Mouse (Mus musculus): ENCODE measurements around the gene Ttll2. TPM values are rescaled to one million over a fixed set of nuclear protein-coding genes. Genes with fewer than 3 reads are reported as not detected.
"Not testable (repeated sequence)": the region's sequence is repeated elsewhere in the genome, so short reads cannot be mapped to it uniquely, and the experiment has no call there.

Gene Ttll2
- polyA plus RNA-seq (2012; rRNA removed) = not detected in 2 replicates

GRCm38 (mm10) chr17:7352596-7352995 is at the start of gene Ttll2:
Gene Ttll2 (minus strand): TSS chr17:7352696.
- H3K27me3 ChIP-seq (ENCODE audit: control insufficient read depth, insufficient read depth, low read length); H3K4me1 ChIP-seq (ENCODE audit: control insufficient read depth, insufficient read depth, low read length); DNase-seq; H3K4me3 ChIP-seq (replicated peaks; ENCODE audit: insufficient read depth, low read depth, low read length); H3K27ac ChIP-seq (ENCODE audit: insufficient read depth, low read length): not testable (repeated sequence)
- 81% methylated on average over 1 of the region's 1 CpGs for WGBS

DNA sequence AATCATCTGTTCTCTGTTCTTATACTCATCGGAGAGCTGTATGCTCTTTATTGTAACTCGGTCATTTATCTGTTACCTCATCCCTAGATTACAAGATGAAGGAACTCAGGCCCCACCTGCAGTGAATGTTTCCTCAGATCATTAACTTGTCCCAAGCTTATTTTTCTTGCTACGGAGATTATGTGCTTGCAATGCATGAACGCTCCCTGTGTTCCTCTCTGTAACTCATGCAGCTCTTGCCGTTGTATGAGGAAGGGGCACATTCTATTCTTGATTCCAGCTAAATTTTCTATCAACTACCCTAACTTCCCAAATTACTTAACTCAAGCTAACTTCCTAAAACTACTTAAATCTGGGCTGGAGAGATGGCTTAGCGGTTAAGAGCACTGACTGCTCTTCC is 47.3 kb upstream of the Ttll2 start:
- H3K4me1 ChIP-seq (ENCODE audit: control insufficient read depth, insufficient read depth, low read length); H3K27me3 ChIP-seq (ENCODE audit: control insufficient read depth, insufficient read depth, low read length); H3K27ac ChIP-seq (ENCODE audit: insufficient read depth, low read length); DNase-seq; H3K4me3 ChIP-seq (replicated peaks; ENCODE audit: insufficient read depth, low read depth, low read length): not testable (repeated sequence)
- 61% methylated on average over 6 of the region's 6 CpGs for WGBS

GRCm38 (mm10) chr17:7398198-7398847 is 45.8 kb upstream of the Ttll2 start:
- WGBS = 90% methylated on average over 6 of the region's 6 CpGs
- not testable (repeated sequence) for H3K4me3 ChIP-seq (replicated peaks; ENCODE audit: insufficient read depth, low read depth, low read length); H3K27ac ChIP-seq (ENCODE audit: insufficient read depth, low read length); H3K4me1 ChIP-seq (ENCODE audit: control insufficient read depth, insufficient read depth, low read length); DNase-seq; H3K27me3 ChIP-seq (ENCODE audit: control insufficient read depth, insufficient read depth, low read length)

GRCm38 (mm10) chr17:7397079-7397478 is 44.6 kb upstream of the Ttll2 start:
- H3K4me1 ChIP-seq (ENCODE audit: control insufficient read depth, insufficient read depth, low read length); H3K27me3 ChIP-seq (ENCODE audit: control insufficient read depth, insufficient read depth, low read length); H3K27ac ChIP-seq (ENCODE audit: insufficient read depth, low read length); DNase-seq; H3K4me3 ChIP-seq (replicated peaks; ENCODE audit: insufficient read depth, low read depth, low read length): not testable (repeated sequence)
- 86% methylated on average over 13 of the region's 13 CpGs for WGBS

- not testable (repeated sequence) for H3K27me3 ChIP-seq (ENCODE audit: control insufficient read depth, insufficient read depth, low read length); H3K4me3 ChIP-seq (replicated peaks; ENCODE audit: insufficient read depth, low read depth, low read length); H3K27ac ChIP-seq (ENCODE audit: insufficient read depth, low read length); DNase-seq; H3K4me1 ChIP-seq (ENCODE audit: control insufficient read depth, insufficient read depth, low read length)
- no CpG with 5 or more reads among the region's 2 CpGs for WGBS
Observed at GRCm38 (mm10) chr17:7396288-7396687, 43.8 kb upstream of the Ttll2 start.

DNA sequence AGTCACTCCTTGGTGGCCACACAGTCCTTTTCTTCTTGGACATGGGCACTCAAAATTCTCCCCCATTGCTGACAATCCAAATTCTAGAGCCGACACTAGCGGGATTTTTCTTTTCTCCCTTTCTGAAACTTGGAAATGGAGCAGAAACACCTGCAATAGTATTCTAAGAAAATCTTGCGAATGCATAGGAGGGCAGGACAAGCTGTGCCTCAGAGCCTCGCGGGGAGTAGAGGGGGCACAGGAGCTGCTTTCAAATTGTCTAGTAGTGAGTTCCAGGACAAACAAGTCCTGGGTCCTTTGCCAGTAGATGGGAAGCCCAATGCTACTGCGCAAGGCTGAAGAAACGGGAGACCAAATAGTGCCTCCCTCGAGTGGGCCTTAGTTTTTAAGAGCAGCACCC is 43.2 kb upstream of the Ttll2 start:
- H3K4me1 ChIP-seq (ENCODE audit: control insufficient read depth, insufficient read depth, low read length); H3K27me3 ChIP-seq (ENCODE audit: control insufficient read depth, insufficient read depth, low read length); H3K27ac ChIP-seq (ENCODE audit: insufficient read depth, low read length); H3K4me3 ChIP-seq (replicated peaks; ENCODE audit: insufficient read depth, low read depth, low read length); DNase-seq: not testable (repeated sequence)
- WGBS = 92% methylated on average over 8 of the region's 8 CpGs

DNA sequence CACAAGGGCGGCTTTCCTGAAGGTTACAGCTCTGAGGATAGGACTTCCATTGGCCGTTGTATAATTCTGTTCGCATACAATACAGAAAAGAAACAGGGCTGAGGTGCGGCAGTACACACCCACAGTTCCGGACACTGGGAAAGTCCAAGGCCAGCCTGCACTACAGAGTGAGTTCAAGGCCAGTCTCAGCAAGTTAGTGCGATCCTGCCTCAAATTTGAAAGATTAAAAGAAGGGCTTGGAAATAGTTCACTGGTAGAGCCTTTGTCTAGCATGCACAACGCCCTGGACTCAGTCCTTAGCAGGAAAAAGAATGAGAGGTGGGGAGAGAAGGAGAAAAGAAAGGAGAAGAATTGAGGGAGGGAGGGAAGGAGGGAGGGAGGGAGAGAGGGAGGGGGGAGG is 42.6 kb upstream of the Ttll2 start:
- H3K27ac ChIP-seq (ENCODE audit: insufficient read depth, low read length) = not testable (repeated sequence)
- 92% methylated on average over 7 of the region's 7 CpGs for WGBS

GRCm38 (mm10) chr17:7389898-7390297 is 37.4 kb upstream of the Ttll2 start:
- not testable (repeated sequence) for H3K4me3 ChIP-seq (replicated peaks; ENCODE audit: insufficient read depth, low read depth, low read length); H3K4me1 ChIP-seq (ENCODE audit: control insufficient read depth, insufficient read depth, low read length); H3K27me3 ChIP-seq (ENCODE audit: control insufficient read depth, insufficient read depth, low read length); H3K27ac ChIP-seq (ENCODE audit: insufficient read depth, low read length); DNase-seq
- WGBS = 50% methylated on average over 7 of the region's 7 CpGs

More for the DNA sequence above, 42.6 kb upstream of the Ttll2 start:
- H3K4me1 ChIP-seq (ENCODE audit: control insufficient read depth, insufficient read depth, low read length); H3K27me3 ChIP-seq (ENCODE audit: control insufficient read depth, insufficient read depth, low read length); DNase-seq; H3K4me3 ChIP-seq (replicated peaks; ENCODE audit: insufficient read depth, low read depth, low read length): not testable (repeated sequence)

DNA sequence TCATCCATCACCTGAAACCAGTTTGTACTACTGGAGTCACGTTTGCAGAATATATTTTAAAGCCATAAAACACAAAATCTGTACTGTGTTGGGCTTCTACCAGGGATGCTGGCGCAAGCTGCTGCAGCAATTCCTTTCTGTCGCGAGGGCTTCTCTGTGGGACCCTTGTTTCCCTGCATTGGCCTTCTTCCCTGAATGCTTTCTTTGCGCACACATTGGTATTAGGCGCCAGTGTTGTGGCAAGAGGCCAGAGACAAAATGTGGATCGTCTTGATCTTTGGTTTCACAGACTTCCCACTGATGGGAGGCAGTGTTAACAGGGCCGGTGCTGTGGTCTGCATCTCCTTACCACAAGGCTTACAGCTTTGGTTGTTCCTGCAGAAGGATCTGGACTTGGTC is 36.5 kb upstream of the Ttll2 start:
- H3K4me1 ChIP-seq (ENCODE audit: control insufficient read depth, insufficient read depth, low read length) = not testable (repeated sequence)
- WGBS = 48% methylated on average over 8 of the region's 8 CpGs

DNA sequence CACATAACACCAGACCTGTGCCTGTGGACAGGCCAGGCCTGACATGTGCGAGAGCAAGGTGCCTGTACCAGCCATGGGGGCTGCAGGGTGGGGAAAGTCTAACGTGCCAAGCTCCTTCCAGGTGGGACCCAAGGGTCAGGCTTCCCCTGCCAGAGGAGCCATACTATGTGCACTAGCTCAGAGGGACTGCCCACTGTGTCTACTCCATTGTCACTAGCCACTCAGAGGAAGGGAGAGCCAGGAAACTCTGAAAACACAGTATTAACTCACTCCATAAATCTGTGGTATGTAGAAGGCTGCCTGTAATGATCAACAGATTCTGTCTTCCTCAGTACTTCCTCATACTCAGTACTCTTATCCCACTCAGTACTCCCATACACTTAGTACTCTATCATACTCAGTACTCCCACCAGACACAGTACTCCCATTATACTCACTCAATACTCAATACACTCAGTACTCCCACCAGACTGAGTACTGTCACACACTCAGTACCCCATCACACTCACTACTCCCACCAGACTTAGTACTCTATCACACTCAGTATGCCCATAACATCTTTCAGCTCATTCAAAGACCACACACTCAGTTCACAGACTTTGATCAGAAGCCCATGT is 36.0 kb upstream of the Ttll2 start:
- H3K4me3 ChIP-seq (replicated peaks; ENCODE audit: insufficient read depth, low read depth, low read length); H3K27me3 ChIP-seq (ENCODE audit: control insufficient read depth, insufficient read depth, low read length); H3K4me1 ChIP-seq (ENCODE audit: control insufficient read depth, insufficient read depth, low read length); H3K27ac ChIP-seq (ENCODE audit: insufficient read depth, low read length); DNase-seq: not testable (repeated sequence)
- WGBS = no CpG with 5 or more reads among the region's 2 CpGs

More for the DNA sequence above, 36.5 kb upstream of the Ttll2 start:
- H3K27me3 ChIP-seq (ENCODE audit: control insufficient read depth, insufficient read depth, low read length); H3K4me3 ChIP-seq (replicated peaks; ENCODE audit: insufficient read depth, low read depth, low read length); H3K27ac ChIP-seq (ENCODE audit: insufficient read depth, low read length); DNase-seq: not testable (repeated sequence)

GRCm38 (mm10) chr17:7386016-7386415 is 33.5 kb upstream of the Ttll2 start:
- not testable (repeated sequence) for H3K27ac ChIP-seq (ENCODE audit: insufficient read depth, low read length)

DNA sequence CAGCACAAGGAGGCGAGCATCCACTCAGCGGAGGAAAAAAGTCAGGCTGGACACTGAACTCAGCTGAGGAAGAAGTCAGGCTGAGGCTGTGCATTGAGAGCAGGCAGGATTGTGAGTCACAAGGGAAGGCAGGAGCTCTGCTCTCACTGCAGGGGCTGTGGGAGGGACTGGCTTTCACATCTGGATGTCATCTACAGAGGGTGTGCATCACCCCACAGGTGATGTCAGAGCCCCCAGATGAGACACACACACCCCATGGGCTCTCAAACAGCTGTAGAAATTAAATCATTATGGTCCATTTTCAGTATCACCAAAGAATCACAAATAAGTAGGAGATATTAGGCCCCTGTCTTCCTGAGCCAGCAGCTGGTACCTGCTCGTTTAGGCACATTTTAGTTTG is 32.9 kb upstream of the Ttll2 start, which contains the start of gene Unc93a2:
TSS of gene Unc93a2 (minus strand) at position 101 of the 400 bp plus-strand sequence.
- not testable (repeated sequence) for H3K4me3 ChIP-seq (replicated peaks; ENCODE audit: insufficient read depth, low read depth, low read length); H3K4me1 ChIP-seq (ENCODE audit: control insufficient read depth, insufficient read depth, low read length); DNase-seq; H3K27me3 ChIP-seq (ENCODE audit: control insufficient read depth, insufficient read depth, low read length); H3K27ac ChIP-seq (ENCODE audit: insufficient read depth, low read length)
- WGBS = 85% methylated on average over 3 of the region's 3 CpGs

More at GRCm38 (mm10) chr17:7386016-7386415, 33.5 kb upstream of the Ttll2 start:
- H3K4me3 ChIP-seq (replicated peaks; ENCODE audit: insufficient read depth, low read depth, low read length); H3K4me1 ChIP-seq (ENCODE audit: control insufficient read depth, insufficient read depth, low read length); DNase-seq; H3K27me3 ChIP-seq (ENCODE audit: control insufficient read depth, insufficient read depth, low read length): not testable (repeated sequence)
- 31% methylated on average over 8 of the region's 8 CpGs for WGBS
